Mouse (Mus musculus) midbrain, embryonic 10.5 days (tissue): ENCODE data around the gene Spop. TPM values are rescaled to one million over a fixed set of nuclear protein-coding genes. Genes with fewer than 3 reads are reported as not detected.

ENCODE experiments used
- DNase-seq: peaks from one replicate; pipeline ENCODE4 v3.0.0-alpha.2; 2017; ENCODE audit warnings: low spot score
- H3K27ac ChIP-seq: fragments of 300-500 bp; sonication (generic); replicated peaks from 2 replicates; pipeline ENCODE4 v1.5.1; 2016; ENCODE audit warnings: mild to moderate bottlenecking
- H3K27me3 ChIP-seq: fragments of 300-500 bp; sonication (generic); 2 replicates; pipeline ENCODE4 v1.6.1; 2016; ENCODE audit warnings: low read depth, mild to moderate bottlenecking; ENCODE audit not compliant: poor library complexity, severe bottlenecking
- H3K36me3 ChIP-seq: fragments of 300-500 bp; sonication (generic); 2 replicates; pipeline ENCODE4 v1.6.1; 2016; ENCODE audit warnings: mild to moderate bottlenecking, moderate library complexity
- H3K4me1 ChIP-seq: fragments of 300-500 bp; sonication (generic); 2 replicates; pipeline ENCODE4 v1.6.1; 2016
- H3K4me3 ChIP-seq: fragments of 300-500 bp; sonication (generic); 2 replicates; pipeline ENCODE4 v1.5.1; 2016; ENCODE audit warnings: mild to moderate bottlenecking, moderate library complexity
- H3K9me3 ChIP-seq: fragments of 300-500 bp; sonication (generic); replicated peaks from 2 replicates; pipeline ENCODE4 v1.6.1; 2016; ENCODE audit warnings: mild to moderate bottlenecking
- WGBS: fragments of 180-500 bp; shearing (Covaris S2); methylation state at CpG from one replicate; pipeline ENCODE4 v1.1.7; 2016; 5-methylcytosine and 5-hydroxymethylcytosine counted together
- polyA plus RNA-seq: library from polyadenylated mRNA; unstranded; fragments of >200 nt; fragmentation: Nextera tagmentation; extraction: Ambion mirVana; gene quantifications from 2 replicates; pipeline ENCODE4 v1.2.1, GENCODE M21; 2016

The Spop gene
- polyA plus RNA-seq, 1 experiment from 2014 or later = 170 TPM

GRCm38 (mm10) chr11:95509126-95509717 is 95.3 kb downstream of the Spop start:
- DNase-seq = no peak
- Histone ChIP-seq H3K36me3 (no peaks in the 10 kb centered on the region), H3K27ac (no peak overlapping the region), H3K27me3 (peaks cover 77% of the 10 kb centered on the region), H3K4me1 (peaks cover 33% of the 10 kb centered on the region), H3K4me3 (no peak overlapping the region), H3K9me3 (no peaks in the 10 kb centered on the region)
- WGBS = 77% methylated on average over 6 of the region's 6 CpGs

DNA sequence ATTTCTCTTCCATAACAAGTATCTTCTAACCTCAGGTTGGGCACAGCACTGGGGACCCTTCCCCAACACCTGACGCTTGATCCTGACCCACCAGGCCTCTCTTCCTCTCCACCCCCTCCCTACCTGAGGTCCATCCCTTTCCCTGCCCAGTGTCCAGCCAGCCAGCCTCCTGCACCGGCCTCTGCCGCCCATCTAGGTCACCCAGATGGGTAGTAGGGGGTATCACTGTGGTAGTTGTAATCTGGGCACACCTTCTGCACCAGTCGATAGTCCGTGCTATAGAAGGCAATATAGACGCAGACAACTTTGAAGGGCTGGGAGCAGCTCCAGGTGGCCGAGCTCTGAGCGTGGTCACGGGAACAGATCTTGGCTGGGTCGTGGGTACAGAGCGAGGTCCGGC is 96.8 kb downstream of the Spop start:
- H3K4me3 ChIP-seq = no peak overlapping the region
- 89% methylated on average over 12 of the region's 12 CpGs for WGBS
- H3K27me3 ChIP-seq = peaks cover 91% of the 10 kb centered on the region
- no peak for DNase-seq
- H3K9me3 ChIP-seq = no peaks in the 10 kb centered on the region
- no peak overlapping the region for H3K27ac ChIP-seq
- no peaks in the 10 kb centered on the region for H3K36me3 ChIP-seq
- H3K4me1 ChIP-seq = peaks cover 44% of the 10 kb centered on the region

DNA sequence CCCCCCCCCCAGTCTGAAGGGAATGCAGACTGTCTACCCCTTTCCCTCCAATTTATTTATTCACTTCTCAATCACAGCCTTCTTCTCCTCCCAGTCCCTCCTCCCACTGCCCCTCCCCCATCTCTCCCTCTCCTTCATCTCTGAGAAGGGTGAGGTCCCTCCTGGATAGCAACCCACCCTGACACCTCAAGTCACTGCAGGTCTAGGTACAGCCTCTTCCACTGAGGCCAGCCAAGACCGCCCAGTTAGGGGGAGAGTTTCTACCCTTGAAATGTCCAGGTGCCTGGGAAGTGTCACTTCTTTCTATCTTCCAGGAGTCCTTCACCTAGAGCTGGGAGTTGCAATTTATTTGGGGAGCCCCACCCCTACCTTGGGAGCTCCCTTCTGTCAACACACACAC is 98.0 kb downstream of the Spop start:
- 81% methylated on average over 1 of the region's 1 CpGs for WGBS
- H3K4me1 ChIP-seq = peaks cover 52% of the 10 kb centered on the region
- no peaks in the 10 kb centered on the region for H3K36me3 ChIP-seq
- DNase-seq = no peak
- H3K27me3 ChIP-seq = peaks cover 99% of the 10 kb centered on the region
- no peak overlapping the region for H3K27ac ChIP-seq
- H3K4me3 ChIP-seq = no peak overlapping the region
- no peaks in the 10 kb centered on the region for H3K9me3 ChIP-seq

DNA sequence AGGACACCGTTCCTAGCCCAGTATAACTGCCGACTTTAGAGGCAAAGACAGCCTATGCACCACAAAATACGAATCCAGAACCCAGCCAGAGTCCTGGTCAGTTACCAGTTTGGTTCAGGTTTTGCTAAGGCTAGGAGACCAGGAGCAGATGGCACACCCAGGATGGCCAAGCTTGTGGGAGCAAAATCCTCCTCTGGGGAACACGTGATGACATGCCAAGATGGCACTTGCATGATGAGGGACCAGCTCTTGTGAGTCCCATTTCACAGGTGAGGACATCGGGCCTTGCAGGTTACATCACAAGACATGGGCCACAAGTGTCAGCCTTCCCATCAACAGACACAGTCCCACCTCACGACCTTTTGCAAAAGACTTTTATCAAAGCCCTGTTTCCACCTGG is 98.5 kb downstream of the Spop start:
- Histone ChIP-seq H3K27ac (no peak overlapping the region), H3K4me3 (peak overlapping the region; percentile 70; the same call in 1 of the 2 replicates), H3K27me3 (peaks cover 99% of the 10 kb centered on the region), H3K36me3 (no peaks in the 10 kb centered on the region), H3K4me1 (peaks cover 56% of the 10 kb centered on the region), H3K9me3 (no peaks in the 10 kb centered on the region)
- DNase-seq = no peak
- WGBS = 79% methylated on average over 6 of the region's 6 CpGs

GRCm38 (mm10) chr11:95513461-95514297 is 99.8 kb downstream of the Spop start:
- Histone ChIP-seq H3K9me3 (no peaks in the 10 kb centered on the region), H3K27ac (peak overlapping the region; percentile 77), H3K36me3 (no peaks in the 10 kb centered on the region), H3K4me3 (peak overlapping the region; percentile 70), H3K27me3 (peaks cover 96% of the 10 kb centered on the region), H3K4me1 (peaks cover 52% of the 10 kb centered on the region)
- DNase-seq = peak; percentile 51
- WGBS = under 1% methylated on average over 63 of the region's 66 CpGs

GRCm38 (mm10) chr11:95514298-95514861 is 100.5 kb downstream of the Spop start, which contains the start of gene Nxph3:
Nxph3 (minus strand) TSS chr11:95514570.
- H3K4me3 ChIP-seq = peak within 1 kb of the TSS; percentile 70
- peak; percentile 71 for DNase-seq
- H3K36me3 ChIP-seq = no peaks in the 10 kb centered on the region
- no peaks in the 10 kb centered on the region for H3K9me3 ChIP-seq
- peaks cover 97% of the 10 kb centered on the region for H3K27me3 ChIP-seq
- under 1% methylated on average over 65 of the region's 66 CpGs for WGBS
- peaks cover 59% of the 10 kb centered on the region for H3K4me1 ChIP-seq
- H3K27ac ChIP-seq = peak within 1 kb of the TSS; percentile 77

DNA sequence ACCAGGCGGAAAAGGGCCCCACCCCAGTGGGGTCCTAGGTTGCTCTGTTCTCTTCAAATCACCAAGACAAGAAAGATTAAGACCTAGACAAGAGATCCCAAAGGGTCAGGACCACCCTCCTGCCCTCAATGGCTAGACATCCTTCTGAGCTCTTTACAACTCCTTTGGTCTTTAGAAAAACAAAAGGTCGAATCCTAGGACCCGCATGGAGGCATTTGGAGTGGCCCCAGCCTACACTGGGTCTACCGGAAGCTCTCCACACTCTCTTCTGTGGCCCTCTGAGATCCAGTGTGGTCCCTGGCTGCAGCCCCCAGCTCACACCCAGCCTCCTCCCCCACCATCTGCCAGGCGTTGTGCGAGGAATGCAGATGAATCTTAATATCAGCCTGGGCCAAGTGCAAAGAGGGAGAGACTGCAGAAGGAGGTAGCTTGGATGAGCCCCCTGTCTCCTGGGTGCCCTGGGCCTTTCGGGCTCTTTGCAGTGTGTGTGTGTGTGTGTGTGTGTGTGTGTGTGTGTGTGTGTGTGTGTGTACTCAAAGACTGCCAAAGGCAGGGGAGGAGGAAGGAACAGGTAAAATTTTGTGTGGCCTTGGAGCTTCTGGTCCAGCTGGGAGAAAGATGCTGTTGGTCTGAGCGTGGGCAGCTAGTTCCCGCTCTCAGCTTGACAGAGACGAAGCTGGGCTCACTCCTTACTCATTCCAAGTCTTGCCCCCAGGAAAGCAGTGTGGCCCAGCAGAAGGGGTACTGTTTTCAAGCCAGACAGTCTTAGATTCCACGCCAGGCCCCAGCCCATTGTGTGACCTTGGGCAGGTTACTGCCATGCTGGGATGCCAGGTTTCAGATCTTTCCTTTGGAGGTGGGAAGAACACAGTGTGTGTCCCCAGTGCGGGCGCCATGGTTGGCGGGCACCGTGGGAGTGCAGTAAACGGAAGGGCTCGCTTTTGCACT is 101.8 kb downstream of the Spop start:
- no peaks in the 10 kb centered on the region for H3K36me3 ChIP-seq
- H3K4me3 ChIP-seq = peak overlapping the region; percentile 70
- peak overlapping the region; percentile 72 for H3K27ac ChIP-seq
- H3K4me1 ChIP-seq = peaks cover 72% of the 10 kb centered on the region
- H3K27me3 ChIP-seq = peaks cover 93% of the 10 kb centered on the region
- WGBS = 29% methylated on average over 17 of the region's 17 CpGs
- no peaks in the 10 kb centered on the region for H3K9me3 ChIP-seq
- peak; percentile 21 for DNase-seq

GRCm38 (mm10) chr11:95516491-95516911 is 102.6 kb downstream of the Spop start:
- peak overlapping the region; percentile 24; the same call in 1 of the 2 replicates for H3K4me3 ChIP-seq
- peak; percentile 49 for DNase-seq
- H3K27me3 ChIP-seq = peaks cover 93% of the 10 kb centered on the region
- H3K36me3 ChIP-seq = no peaks in the 10 kb centered on the region
- 3% methylated on average over 5 of the region's 5 CpGs for WGBS
- peaks cover 79% of the 10 kb centered on the region for H3K4me1 ChIP-seq
- peak overlapping the region; percentile 72 for H3K27ac ChIP-seq
- H3K9me3 ChIP-seq = no peaks in the 10 kb centered on the region

DNA sequence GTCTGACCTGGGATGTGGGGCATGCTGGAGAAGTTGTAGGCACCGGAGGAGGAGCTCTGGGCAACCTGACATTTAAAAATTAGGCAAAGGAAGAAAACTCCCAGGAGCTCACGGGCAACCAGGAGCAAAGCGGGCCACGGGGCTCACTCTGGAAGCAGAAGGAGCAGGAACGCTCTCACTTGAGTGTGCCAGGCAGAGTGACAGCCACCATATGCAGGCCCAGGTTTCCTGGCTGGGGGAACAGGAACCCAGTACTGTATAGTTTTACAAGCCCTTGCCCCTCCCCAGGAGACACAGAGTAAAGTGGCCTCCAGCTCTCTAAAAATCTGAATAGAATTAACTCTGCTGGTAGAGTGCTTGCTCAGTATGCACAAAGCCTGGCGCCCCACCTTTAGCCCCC is 103.3 kb downstream of the Spop start:
- H3K9me3 ChIP-seq = no peaks in the 10 kb centered on the region
- WGBS = 68% methylated on average over 6 of the region's 6 CpGs
- H3K27ac ChIP-seq = peak overlapping the region; percentile 72
- H3K27me3 ChIP-seq = peaks cover 91% of the 10 kb centered on the region
- peak overlapping the region; percentile 24; the same call in 1 of the 2 replicates for H3K4me3 ChIP-seq
- H3K36me3 ChIP-seq = no peaks in the 10 kb centered on the region
- H3K4me1 ChIP-seq = peaks cover 83% of the 10 kb centered on the region
- DNase-seq = peak; percentile 16

DNA sequence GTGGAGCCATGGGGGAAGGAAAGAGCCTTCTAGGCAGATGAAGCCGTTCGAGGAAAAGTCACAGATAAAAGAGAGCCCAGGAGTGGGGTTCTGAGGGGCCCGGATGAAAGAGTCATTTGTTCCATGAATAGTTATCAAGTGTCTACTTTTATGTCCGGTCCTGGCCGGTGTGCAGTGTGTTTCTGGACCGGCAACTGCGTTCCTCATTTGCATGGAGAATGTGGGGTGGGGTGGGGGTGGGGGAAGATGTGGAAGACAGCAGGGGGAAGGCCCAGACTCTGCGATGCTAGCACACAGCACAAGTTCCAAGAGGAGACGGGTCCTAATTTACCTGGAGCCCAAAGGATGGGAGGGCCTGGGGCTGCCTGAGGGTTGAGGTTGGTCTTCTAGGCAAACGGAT is 105.4 kb downstream of the Spop start:
- Histone ChIP-seq H3K4me1 (peaks cover 65% of the 10 kb centered on the region), H3K27ac (peak overlapping the region; percentile 84)

DNA sequence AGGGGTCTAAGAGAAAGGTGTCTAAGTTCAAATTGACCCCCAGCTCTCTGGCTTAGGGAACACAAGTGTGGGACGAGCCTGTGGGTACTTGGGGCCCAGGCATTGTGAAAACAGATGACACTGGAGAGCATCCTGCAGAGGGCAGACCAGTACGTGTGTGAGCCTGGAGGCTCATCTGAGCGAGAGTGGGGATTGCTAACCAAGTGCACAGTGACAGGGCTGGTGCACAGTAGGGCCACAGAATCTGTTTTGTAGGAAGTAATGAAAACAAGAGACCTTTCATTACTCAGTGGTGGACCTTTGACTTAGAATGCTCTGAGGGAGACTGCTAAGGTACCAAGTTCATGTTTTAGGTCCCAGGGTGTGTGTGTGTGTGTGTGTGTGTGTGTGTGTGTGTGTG is 106.1 kb downstream of the Spop start:
- peaks cover 71% of the 10 kb centered on the region for H3K27me3 ChIP-seq
- H3K36me3 ChIP-seq = no peaks in the 10 kb centered on the region
- H3K4me1 ChIP-seq = peaks cover 58% of the 10 kb centered on the region
- no peaks in the 10 kb centered on the region for H3K9me3 ChIP-seq
- DNase-seq = no peak
- H3K4me3 ChIP-seq = peak overlapping the region; percentile 48; the same call in 1 of the 2 replicates
- peak overlapping the region; percentile 84 for H3K27ac ChIP-seq
- 42% methylated on average over 3 of the region's 3 CpGs for WGBS

More for the DNA sequence above, 105.4 kb downstream of the Spop start:
- 71% methylated on average over 10 of the region's 10 CpGs for WGBS
- Histone ChIP-seq H3K36me3 (no peaks in the 10 kb centered on the region), H3K27me3 (peaks cover 78% of the 10 kb centered on the region), H3K4me3 (peak overlapping the region; percentile 11; the same call in 1 of the 2 replicates), H3K9me3 (no peaks in the 10 kb centered on the region)
- DNase-seq = no peak
